Mouse (Mus musculus) urinary bladder, postnatal 10 days (tissue): ENCODE data around the gene Smyd1.

ENCODE experiments used
- DNase-seq: peaks from one replicate; pipeline ENCODE4 v3.0.0; 2022; ENCODE audit warnings: low spot score

The Smyd1 gene

GRCm38 (mm10) chr6:71203674-71204073, 118.4 kb downstream of the Smyd1 start:
- DNase-seq: no peak

GRCm38 (mm10) chr6:71201925-71202324, 120.1 kb downstream of the Smyd1 start:
- no peak for DNase-seq

GRCm38 (mm10) chr6:71199612-71200011, 122.4 kb downstream of the Smyd1 start, which contains the start of gene Fabp1:
Gene Fabp1 (plus strand): TSS chr6:71199827.
- no peak for DNase-seq

- no peak for DNase-seq
These were observed 124.1 kb downstream of the Smyd1 start for GRCm38 (mm10) chr6:71197636-71198535.

GRCm38 (mm10) chr6:71196107-71196506, 125.9 kb downstream of the Smyd1 start:
- no peak for DNase-seq

- no peak for DNase-seq
These were observed 128.8 kb downstream of the Smyd1 start for GRCm38 (mm10) chr6:71193151-71193740.

GRCm38 (mm10) chr6:71190501-71190900, 131.5 kb downstream of the Smyd1 start:
- DNase-seq: no peak

GRCm38 (mm10) chr6:71189578-71189977, 132.5 kb downstream of the Smyd1 start:
- DNase-seq: no peak

- DNase-seq: no peak
These were observed 137.0 kb downstream of the Smyd1 start for GRCm38 (mm10) chr6:71184941-71185604.

- no peak for DNase-seq
These were observed 141.4 kb downstream of the Smyd1 start for GRCm38 (mm10) chr6:71180596-71180995.

- DNase-seq: no peak
These were observed 149.0 kb downstream of the Smyd1 start for GRCm38 (mm10) chr6:71172812-71173580.

- no peak for DNase-seq
These were observed 155.4 kb downstream of the Smyd1 start for GRCm38 (mm10) chr6:71166551-71167169.

- DNase-seq: no peak
These were observed 157.6 kb downstream of the Smyd1 start for GRCm38 (mm10) chr6:71164394-71164793.
